Mouse (Mus musculus) megakaryocyte-erythroid progenitor cell, adult 5-6 weeks (primary cell): ENCODE data around the gene Tmem247. TPM values are rescaled to one million over a fixed set of nuclear protein-coding genes. Genes with fewer than 3 reads are reported as not detected.

Experiments
- total RNA-seq, 2 experiments: library from RNA; stranded (forward) in 1 of 2; stranded (reverse) in 1 of 2; fragments of 200-1000, 215-1000 nt in 1 of 2; fragments of >200 nt in 1 of 2; fragmentation: Nextera tagmentation in 1 of 2; gene quantifications; 2 replicates each; pipeline ENCODE4 v1.2.3; 2014 to 2017

Gene Tmem247
- total RNA-seq, 2 experiments from 2014 or later, result not detected

Other genes starting within 250 kb of the Tmem247 start
- gene Epas1, start 163.6 kb upstream of the Tmem247 start, total RNA-seq (2014; fragmentation: Nextera tagmentation), result not detected in 2 replicates
- not detected in 2 replicates for gene Epas1, start 163.6 kb upstream of the Tmem247 start, total RNA-seq (2017)
- not detected in 2 replicates for gene Atp6v1e2, start 30.5 kb downstream of the Tmem247 start, total RNA-seq (2014; fragmentation: Nextera tagmentation)
- not detected in 2 replicates for gene Atp6v1e2, start 30.5 kb downstream of the Tmem247 start, total RNA-seq (2017)
- gene Rhoq, start 45.7 kb downstream of the Tmem247 start, total RNA-seq (2014; fragmentation: Nextera tagmentation), result 0.13 and 2.8 TPM in 2 replicates
- gene Rhoq, start 45.7 kb downstream of the Tmem247 start, total RNA-seq (2017), result 1.5 and 2.9 TPM in 2 replicates
- gene Pigf, start 108.1 kb downstream of the Tmem247 start, total RNA-seq (2014; fragmentation: Nextera tagmentation), result 10.4 and 14.6 TPM in 2 replicates
- gene Pigf, start 108.1 kb downstream of the Tmem247 start, total RNA-seq (2017), result 19.0 and 24.5 TPM in 2 replicates
- 32.6 and 74.8 TPM in 2 replicates for gene Cript, start 108.2 kb downstream of the Tmem247 start, total RNA-seq (2014; fragmentation: Nextera tagmentation)
- gene Cript, start 108.2 kb downstream of the Tmem247 start, total RNA-seq (2017), result 64.3 and 66.2 TPM in 2 replicates
- 6.0 and 8.1 TPM in 2 replicates for gene Socs5, start 190.3 kb downstream of the Tmem247 start, total RNA-seq (2014; fragmentation: Nextera tagmentation)
- gene Socs5, start 190.3 kb downstream of the Tmem247 start, total RNA-seq (2017), result 5.0 and 13.8 TPM in 2 replicates